Mouse (Mus musculus) intestine, embryonic 16.5 days (tissue): ENCODE measurements around the gene Gca. TPM values are rescaled to one million over a fixed set of nuclear protein-coding genes. Genes with fewer than 3 reads are reported as not detected.

Experiments used
- ATAC-seq: fragments of 200-750 bp; cut with Nextera tagmentation; 2 replicates; pipeline ENCODE4 v1.8.0; 2017; ENCODE audit warnings: moderate TSS enrichment, moderate library complexity
- H3K27ac ChIP-seq: fragments of 300-500 bp; sonication (generic); 2 replicates; pipeline ENCODE4 v1.5.1; 2014; ENCODE audit warnings: mild to moderate bottlenecking, low read length
- H3K27me3 ChIP-seq: fragments of 300-500 bp; sonication (generic); replicated peaks from 2 replicates; pipeline ENCODE4 v1.6.1; 2014; ENCODE audit warnings: low read length, control low read depth, mixed read lengths; ENCODE audit not compliant: control insufficient read depth, insufficient read depth
- H3K36me3 ChIP-seq: fragments of 300-500 bp; sonication (generic); 2 replicates; pipeline ENCODE4 v1.6.1; 2014; ENCODE audit warnings: low read length, control low read depth; ENCODE audit not compliant: control insufficient read depth, insufficient read depth
- H3K4me1 ChIP-seq: fragments of 300-500 bp; sonication (generic); 2 replicates; pipeline ENCODE4 v1.6.1; 2014; ENCODE audit warnings: low read length, control low read depth, mixed read lengths; ENCODE audit not compliant: control insufficient read depth, insufficient read depth
- H3K4me2 ChIP-seq: fragments of 300-500 bp; sonication (generic); 2 replicates; pipeline ENCODE4 v1.6.1; 2014; ENCODE audit warnings: low read depth, low read length, control low read depth
- H3K4me3 ChIP-seq: fragments of 300-500 bp; sonication (generic); 2 replicates; pipeline ENCODE4 v1.5.1; 2014; ENCODE audit warnings: mild to moderate bottlenecking, low read length
- H3K9ac ChIP-seq: fragments of 300-500 bp; sonication (generic); 2 replicates; pipeline ENCODE4 v1.6.1; 2014; ENCODE audit warnings: low read depth, low read length
- H3K9me3 ChIP-seq: fragments of 300-500 bp; sonication (generic); 2 replicates; pipeline ENCODE4 v1.6.1; 2016; ENCODE audit warnings: low read length, control low read depth; ENCODE audit not compliant: control insufficient read depth
- whole genome bisulfite sequencing: fragments of 180-500 bp; shearing (Covaris S2); extraction: QIAGEN DNeasy Blood & Tissue Kit; methylation state at CpG from one replicate; pipeline ENCODE4 v1.1.7; 2014; 5-methylcytosine and 5-hydroxymethylcytosine counted together
- polyA plus RNA-seq: library from polyadenylated mRNA; unstranded; fragments of >200 nt; fragmentation: Nextera tagmentation; extraction: Ambion mirVana; gene quantifications from 2 replicates; pipeline ENCODE4 v1.2.1, GENCODE M21; 2015

Gca gene
- polyA plus RNA-seq, 1 experiment from 2014 or later, result 7.6 TPM

- Histone ChIP-seq H3K4me2 (no peak overlapping the region), H3K27ac (no peak overlapping the region), H3K36me3 (no peaks in the 10 kb centered on the region), H3K9me3 (no peaks in the 10 kb centered on the region), H3K9ac (no peak overlapping the region), H3K4me3 (no peak overlapping the region), H3K27me3 (no peaks in the 10 kb centered on the region), H3K4me1 (no peaks in the 10 kb centered on the region)
- no peak for ATAC-seq
- 83% methylated on average over 3 of the region's 3 CpGs for WGBS
These were observed 1.5 kb upstream of the Gca start for GRCm38 (mm10) chr2:62662560-62662959.

- Histone ChIP-seq H3K4me3 (peak overlapping the region; percentile 60), H3K27me3 (no peaks in the 10 kb centered on the region), H3K9ac (no peak overlapping the region), H3K27ac (no peak overlapping the region), H3K9me3 (no peaks in the 10 kb centered on the region), H3K36me3 (no peaks in the 10 kb centered on the region), H3K4me1 (no peaks in the 10 kb centered on the region), H3K4me2 (peak overlapping the region; percentile 72)
- ATAC-seq, result no peak
- 59% methylated on average over 7 of the region's 7 CpGs for WGBS
These were observed 754 bp downstream of the Gca start for GRCm38 (mm10) chr2:62664839-62665238.

- H3K4me2 ChIP-seq, result no peak overlapping the region
- H3K36me3 ChIP-seq, result no peaks in the 10 kb centered on the region
- WGBS, result 56% methylated on average over 1 of the region's 1 CpGs
- no peak overlapping the region for H3K4me3 ChIP-seq
- H3K9me3 ChIP-seq, result no peaks in the 10 kb centered on the region
- H3K9ac ChIP-seq, result no peak overlapping the region
- H3K27me3 ChIP-seq, result no peaks in the 10 kb centered on the region
- no peak for ATAC-seq
- no peaks in the 10 kb centered on the region for H3K4me1 ChIP-seq
- H3K27ac ChIP-seq, result no peak overlapping the region
These were observed 1.5 kb downstream of the Gca start for GRCm38 (mm10) chr2:62665536-62665935.

GRCm38 (mm10) chr2:62669848-62670247 is 5.8 kb downstream of the Gca start:
- no peaks in the 10 kb centered on the region for H3K9me3 ChIP-seq
- H3K4me3 ChIP-seq, result no peak overlapping the region
- no peaks in the 10 kb centered on the region for H3K27me3 ChIP-seq
- no peak overlapping the region for H3K4me2 ChIP-seq
- WGBS, result 80% methylated on average over 3 of the region's 3 CpGs
- no peak for ATAC-seq
- no peaks in the 10 kb centered on the region for H3K4me1 ChIP-seq
- H3K9ac ChIP-seq, result no peak overlapping the region
- H3K36me3 ChIP-seq, result peaks cover 2% of the 10 kb centered on the region; the same call in 1 of the 2 replicates
- H3K27ac ChIP-seq, result no peak overlapping the region

GRCm38 (mm10) chr2:62670301-62670700 is 6.2 kb downstream of the Gca start:
- no peak overlapping the region for H3K27ac ChIP-seq
- no peaks in the 10 kb centered on the region for H3K9me3 ChIP-seq
- no peaks in the 10 kb centered on the region for H3K27me3 ChIP-seq
- H3K9ac ChIP-seq, result no peak overlapping the region
- no peak overlapping the region for H3K4me2 ChIP-seq
- H3K36me3 ChIP-seq, result peaks cover 2% of the 10 kb centered on the region; the same call in 1 of the 2 replicates
- no peaks in the 10 kb centered on the region for H3K4me1 ChIP-seq
- ATAC-seq, result no peak
- 82% methylated on average over 5 of the region's 5 CpGs for WGBS
- H3K4me3 ChIP-seq, result no peak overlapping the region

- 79% methylated on average over 4 of the region's 4 CpGs for WGBS
- H3K9ac ChIP-seq, result no peak overlapping the region
- no peak for ATAC-seq
These were observed 6.7 kb downstream of the Gca start for GRCm38 (mm10) chr2:62670767-62671166.

GRCm38 (mm10) chr2:62672788-62673187 is 8.7 kb downstream of the Gca start:
- no peak overlapping the region for H3K9ac ChIP-seq
- H3K4me1 ChIP-seq, result no peaks in the 10 kb centered on the region
- no peak overlapping the region for H3K27ac ChIP-seq
- H3K9me3 ChIP-seq, result no peaks in the 10 kb centered on the region
- H3K4me2 ChIP-seq, result no peak overlapping the region
- 87% methylated on average over 5 of the region's 5 CpGs for WGBS
- H3K4me3 ChIP-seq, result no peak overlapping the region
- ATAC-seq, result no peak
- peaks cover 2% of the 10 kb centered on the region; the same call in 1 of the 2 replicates for H3K36me3 ChIP-seq
- no peaks in the 10 kb centered on the region for H3K27me3 ChIP-seq

More at GRCm38 (mm10) chr2:62670767-62671166, 6.7 kb downstream of the Gca start:
- H3K4me3 ChIP-seq, result no peak overlapping the region
- H3K27me3 ChIP-seq, result no peaks in the 10 kb centered on the region
- H3K4me1 ChIP-seq, result no peaks in the 10 kb centered on the region
- no peaks in the 10 kb centered on the region for H3K9me3 ChIP-seq
- no peak overlapping the region for H3K27ac ChIP-seq
- no peak overlapping the region for H3K4me2 ChIP-seq
- peaks cover 2% of the 10 kb centered on the region; the same call in 1 of the 2 replicates for H3K36me3 ChIP-seq

GRCm38 (mm10) chr2:62681667-62682066 is 17.6 kb downstream of the Gca start:
- no peak overlapping the region for H3K9ac ChIP-seq
- no peak overlapping the region for H3K4me2 ChIP-seq
- no peaks in the 10 kb centered on the region for H3K36me3 ChIP-seq
- no peak for ATAC-seq
- H3K27me3 ChIP-seq, result no peaks in the 10 kb centered on the region
- no peaks in the 10 kb centered on the region for H3K9me3 ChIP-seq
- H3K27ac ChIP-seq, result no peak overlapping the region
- H3K4me1 ChIP-seq, result no peaks in the 10 kb centered on the region
- no peak overlapping the region for H3K4me3 ChIP-seq
- WGBS, result 89% methylated on average over 8 of the region's 8 CpGs

- Histone ChIP-seq H3K27ac (no peak overlapping the region), H3K36me3 (no peaks in the 10 kb centered on the region), H3K4me2 (no peak overlapping the region), H3K9ac (no peak overlapping the region), H3K27me3 (no peaks in the 10 kb centered on the region), H3K4me1 (no peaks in the 10 kb centered on the region), H3K9me3 (no peaks in the 10 kb centered on the region), H3K4me3 (no peak overlapping the region)
- 56% methylated on average over 3 of the region's 3 CpGs for WGBS
- no peak for ATAC-seq
These were observed 21.0 kb downstream of the Gca start for GRCm38 (mm10) chr2:62684989-62685595.

- ATAC-seq, result no peak
- H3K4me2 ChIP-seq, result no peak overlapping the region
- no peaks in the 10 kb centered on the region for H3K4me1 ChIP-seq
- no peaks in the 10 kb centered on the region for H3K36me3 ChIP-seq
- WGBS, result 84% methylated on average over 6 of the region's 6 CpGs
- no peaks in the 10 kb centered on the region for H3K27me3 ChIP-seq
- no peaks in the 10 kb centered on the region for H3K9me3 ChIP-seq
- H3K27ac ChIP-seq, result no peak overlapping the region
- no peak overlapping the region for H3K9ac ChIP-seq
- H3K4me3 ChIP-seq, result no peak overlapping the region
These were observed 21.8 kb downstream of the Gca start for GRCm38 (mm10) chr2:62685934-62686333.
